Mouse (Mus musculus): ENCODE measurements around the gene Atf1.

GRCm38 (mm10) chr15:100274790-100275559 is 47.4 kb downstream of the Atf1 start:
- TF ChIP-seq CTCF (IDR thresholded peaks at IDR 0.05; ENCODE audit: low read depth) (no peak), EP300 (optimal IDR thresholded peaks at IDR 0.05) (no peak)
